Mouse (Mus musculus) kidney, embryonic 14.5 days (tissue): ENCODE measurements around the gene Tex26. TPM values are rescaled to one million over a fixed set of nuclear protein-coding genes. Genes with fewer than 3 reads are reported as not detected.

Experiments used
- ATAC-seq: fragments of 200-750 bp; cut with Nextera tagmentation; 2 replicates; pipeline ENCODE4 v1.8.0; 2017; ENCODE audit warnings: moderate number of reproducible peaks, mild to moderate bottlenecking, moderate TSS enrichment, moderate library complexity; ENCODE audit not compliant: low FRiP score, low TSS enrichment
- H3K27ac ChIP-seq: fragments of 300-500 bp; sonication (generic); 2 replicates; pipeline ENCODE4 v1.5.1; 2014; ENCODE audit warnings: low read depth, mild to moderate bottlenecking, low read length, moderate library complexity, mixed read lengths
- H3K27me3 ChIP-seq: fragments of 300-500 bp; sonication (generic); 2 replicates; pipeline ENCODE4 v1.6.1; 2014; ENCODE audit warnings: mild to moderate bottlenecking, low read length; ENCODE audit not compliant: control insufficient read depth, insufficient read depth
- H3K36me3 ChIP-seq: fragments of 300-500 bp; sonication (generic); 2 replicates; pipeline ENCODE4 v1.6.1; 2014; ENCODE audit warnings: low read length, mixed read lengths; ENCODE audit not compliant: control insufficient read depth, insufficient read depth
- H3K4me1 ChIP-seq: fragments of 300-500 bp; sonication (generic); 2 replicates; pipeline ENCODE4 v1.6.1; 2014; ENCODE audit warnings: low read length, mixed read lengths; ENCODE audit not compliant: control insufficient read depth, insufficient read depth
- H3K4me2 ChIP-seq: fragments of 300-500 bp; sonication (generic); replicated peaks from 2 replicates; pipeline ENCODE4 v1.6.1; 2014; ENCODE audit warnings: low read depth, mild to moderate bottlenecking, low read length
- H3K4me3 ChIP-seq: fragments of 300-500 bp; sonication (generic); 2 replicates; pipeline ENCODE4 v1.5.1; 2014; ENCODE audit warnings: mild to moderate bottlenecking, low read length
- H3K9ac ChIP-seq: fragments of 300-500 bp; sonication (generic); 2 replicates; pipeline ENCODE4 v1.6.1; 2014; ENCODE audit warnings: low read depth, mild to moderate bottlenecking, low read length, moderate library complexity
- H3K9me3 ChIP-seq: fragments of 300-500 bp; sonication (generic); 2 replicates; pipeline ENCODE4 v1.6.1; 2016; ENCODE audit warnings: low read length; ENCODE audit not compliant: control insufficient read depth
- WGBS: fragments of 180-500 bp; shearing (Covaris S2); extraction: QIAGEN DNeasy Blood & Tissue Kit; methylation state at CpG from one replicate; pipeline ENCODE4 v1.1.7; 2014; 5-methylcytosine and 5-hydroxymethylcytosine counted together
- polyA plus RNA-seq: library from polyadenylated mRNA; unstranded; fragments of >200 nt; fragmentation: Nextera tagmentation; extraction: Ambion mirVana; gene quantifications from 2 replicates; pipeline ENCODE4 v1.2.1, GENCODE M21; 2014

Gene Tex26
- polyA plus RNA-seq, 1 experiment from 2014 or later = 0.19 TPM

GRCm38 (mm10) chr5:149409502-149409901 lies 30.0 kb upstream of the Tex26 start:
- no peak for ATAC-seq
- peaks cover 19% of the 10 kb centered on the region for H3K27me3 ChIP-seq
- 84% methylated on average over 3 of the region's 3 CpGs for WGBS
- no peaks in the 10 kb centered on the region for H3K36me3 ChIP-seq
- peaks cover 9% of the 10 kb centered on the region; the same call in 1 of the 2 replicates for H3K4me1 ChIP-seq
- peaks cover 6% of the 10 kb centered on the region; the same call in 1 of the 2 replicates for H3K9me3 ChIP-seq
- no peak overlapping the region for H3K4me3 ChIP-seq
- H3K9ac ChIP-seq = no peak overlapping the region
- H3K27ac ChIP-seq = no peak overlapping the region
- H3K4me2 ChIP-seq = no peak overlapping the region

- WGBS = 4% methylated on average over 38 of the region's 38 CpGs
- peaks cover 19% of the 10 kb centered on the region for H3K27me3 ChIP-seq
- peak; percentile 64 for ATAC-seq
- H3K4me2 ChIP-seq = peak within 1 kb of the TSS; percentile 62
- no peaks in the 10 kb centered on the region for H3K36me3 ChIP-seq
- peak within 1 kb of the TSS; percentile 47; the same call in 1 of the 2 replicates for H3K9ac ChIP-seq
- H3K27ac ChIP-seq = no peak within 1 kb of the TSS
- 0 out of 2 replicates have a peak, but pooled peaks cover 3% of the 10 kb centered on the region for H3K9me3 ChIP-seq
- H3K4me1 ChIP-seq = peaks cover 9% of the 10 kb centered on the region; the same call in 1 of the 2 replicates
- H3K4me3 ChIP-seq = peak within 1 kb of the TSS; percentile 39
Observed at GRCm38 (mm10) chr5:149411509-149412193, 27.8 kb upstream of the Tex26 start, which contains the start of gene Medag. Medag (plus strand) TSS chr5:149411749.

- Histone ChIP-seq H3K9me3 (0 out of 2 replicates have a peak, but pooled peaks cover 3% of the 10 kb centered on the region), H3K27ac (no peak overlapping the region), H3K4me3 (peak overlapping the region; percentile 39), H3K27me3 (peaks cover 19% of the 10 kb centered on the region), H3K4me2 (peak overlapping the region; percentile 62), H3K36me3 (no peaks in the 10 kb centered on the region), H3K4me1 (peaks cover 9% of the 10 kb centered on the region; the same call in 1 of the 2 replicates), H3K9ac (peak overlapping the region; percentile 47; the same call in 1 of the 2 replicates)
- peak; percentile 51 for ATAC-seq
- 37% methylated on average over 11 of the region's 11 CpGs for WGBS
Observed at GRCm38 (mm10) chr5:149412194-149412575, 27.3 kb upstream of the Tex26 start.

DNA sequence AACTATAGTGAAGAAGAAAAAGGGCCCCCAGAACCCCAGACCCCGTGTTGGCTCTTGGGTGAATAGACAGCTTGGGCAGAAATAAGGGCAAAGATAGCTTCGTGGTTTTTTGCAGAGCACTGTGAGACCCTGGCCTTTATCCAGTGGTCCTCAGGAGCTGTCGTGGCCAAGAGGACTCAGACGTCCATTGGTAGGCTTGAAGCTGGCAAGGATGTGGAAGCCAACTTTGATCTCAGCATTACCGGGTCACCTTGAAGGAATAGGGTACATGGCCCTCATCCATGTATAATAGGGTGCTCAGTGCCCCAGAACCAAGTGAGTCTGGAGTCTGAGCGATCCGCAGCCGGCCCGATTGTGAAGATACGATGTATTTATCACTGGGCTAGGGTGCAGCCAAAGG lies 26.8 kb upstream of the Tex26 start:
- Histone ChIP-seq H3K36me3 (no peaks in the 10 kb centered on the region), H3K27me3 (peaks cover 19% of the 10 kb centered on the region), H3K27ac (no peak overlapping the region), H3K9ac (no peak overlapping the region), H3K4me1 (peaks cover 9% of the 10 kb centered on the region; the same call in 1 of the 2 replicates), H3K4me3 (no peak overlapping the region), H3K4me2 (no peak overlapping the region), H3K9me3 (no peaks in the 10 kb centered on the region)
- no peak for ATAC-seq
- WGBS = 88% methylated on average over 10 of the region's 10 CpGs

DNA sequence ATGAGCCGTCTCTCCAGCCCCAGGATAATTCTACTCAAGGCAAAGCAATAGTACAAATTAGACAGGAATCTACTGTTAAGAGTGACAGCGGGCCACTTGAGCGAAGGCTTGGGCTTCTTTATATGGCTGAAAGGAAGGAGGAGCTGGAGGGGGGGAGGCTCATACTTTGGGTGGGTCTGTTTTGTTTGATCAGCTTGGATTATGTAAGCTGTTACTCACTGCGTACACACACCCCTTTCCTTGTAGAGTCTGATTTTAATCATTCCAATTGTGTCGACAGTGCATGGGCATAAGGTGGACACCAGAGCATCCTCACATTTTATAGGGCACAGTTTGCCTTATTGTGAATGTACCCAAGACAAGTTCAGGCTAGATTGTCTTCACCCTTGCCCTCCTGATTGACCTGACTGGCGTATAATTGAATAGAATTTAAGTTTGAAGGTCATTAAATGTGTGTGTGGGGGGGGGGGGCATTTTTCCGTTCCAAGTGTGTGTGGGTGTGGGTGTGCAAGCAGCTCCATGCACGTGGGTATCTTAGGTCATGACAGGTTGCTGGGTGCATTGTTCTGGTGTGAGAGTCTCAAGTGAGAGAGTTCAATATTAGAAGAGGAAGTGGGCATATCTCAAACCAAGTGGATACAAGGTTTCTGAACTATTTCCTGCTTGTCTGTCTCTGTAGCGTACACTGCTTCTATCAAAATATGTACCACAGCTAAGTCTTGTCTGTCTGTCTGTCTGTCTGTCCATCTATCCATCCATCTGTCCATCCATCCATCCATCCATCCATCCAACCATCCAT lies 24.9 kb upstream of the Tex26 start:
- Histone ChIP-seq H3K9me3 (no peaks in the 10 kb centered on the region), H3K36me3 (no peaks in the 10 kb centered on the region), H3K4me3 (no peak overlapping the region), H3K9ac (no peak overlapping the region), H3K27ac (no peak overlapping the region), H3K4me2 (no peak overlapping the region), H3K27me3 (peaks cover 19% of the 10 kb centered on the region), H3K4me1 (peaks cover 9% of the 10 kb centered on the region; the same call in 1 of the 2 replicates)
- 76% methylated on average over 9 of the region's 9 CpGs for WGBS
- ATAC-seq = no peak

- no peak for ATAC-seq
- 93% methylated on average over 4 of the region's 4 CpGs for WGBS
- Histone ChIP-seq H3K9me3 (no peaks in the 10 kb centered on the region), H3K4me2 (no peak overlapping the region), H3K4me3 (no peak overlapping the region), H3K27me3 (peaks cover 6% of the 10 kb centered on the region), H3K9ac (no peak overlapping the region), H3K4me1 (no peaks in the 10 kb centered on the region), H3K27ac (no peak overlapping the region), H3K36me3 (no peaks in the 10 kb centered on the region)
Observed at GRCm38 (mm10) chr5:149417381-149417780, 22.1 kb upstream of the Tex26 start.

- ATAC-seq = no peak
- H3K27ac ChIP-seq = no peak overlapping the region
- no peaks in the 10 kb centered on the region for H3K36me3 ChIP-seq
- H3K4me2 ChIP-seq = no peak overlapping the region
- WGBS = 92% methylated on average over 3 of the region's 3 CpGs
- no peak overlapping the region for H3K9ac ChIP-seq
- H3K9me3 ChIP-seq = no peaks in the 10 kb centered on the region
- no peak overlapping the region for H3K4me3 ChIP-seq
- no peaks in the 10 kb centered on the region for H3K27me3 ChIP-seq
- peaks cover 10% of the 10 kb centered on the region for H3K4me1 ChIP-seq
Observed at GRCm38 (mm10) chr5:149426525-149426924, 12.9 kb upstream of the Tex26 start.

GRCm38 (mm10) chr5:149427277-149428060 lies 12.0 kb upstream of the Tex26 start:
- Histone ChIP-seq H3K27me3 (no peaks in the 10 kb centered on the region), H3K4me3 (no peak overlapping the region), H3K4me2 (no peak overlapping the region), H3K27ac (no peak overlapping the region), H3K36me3 (no peaks in the 10 kb centered on the region), H3K9me3 (no peaks in the 10 kb centered on the region), H3K9ac (no peak overlapping the region), H3K4me1 (peaks cover 10% of the 10 kb centered on the region)
- WGBS = 91% methylated on average over 8 of the region's 8 CpGs
- no peak for ATAC-seq
